Mouse (Mus musculus): ENCODE results near the gene Osbpl10.

- TF ChIP-seq CTCF (IDR thresholded peaks at IDR 0.05; ENCODE audit: low read depth) (no peak), EP300 (IDR thresholded peaks at IDR 0.05; ENCODE audit: low read depth) (no peak)
These were observed 186.0 kb downstream of the Osbpl10 start for GRCm38 (mm10) chr9:115164351-115164750.

Measured in heart, postnatal 0 days (tissue).